Mouse (Mus musculus) thymus, postnatal 0 days (tissue): ENCODE measurements around the gene Map3k5. TPM values are rescaled to one million over a fixed set of nuclear protein-coding genes. Genes with fewer than 3 reads are reported as not detected.

ENCODE experiments used
- DNase-seq: peaks from one replicate; pipeline ENCODE4 v3.0.0-alpha.2; 2015; ENCODE audit warnings: low spot score
- polyA plus RNA-seq: library from polyadenylated mRNA; unstranded; fragments of >200 nt; fragmentation: Nextera tagmentation; extraction: Ambion mirVana; gene quantifications from 2 replicates; pipeline ENCODE4 v1.2.1, GENCODE M21; 2015

Gene Map3k5
- polyA plus RNA-seq, 1 experiment from 2014 or later: 3.3 TPM

DNA sequence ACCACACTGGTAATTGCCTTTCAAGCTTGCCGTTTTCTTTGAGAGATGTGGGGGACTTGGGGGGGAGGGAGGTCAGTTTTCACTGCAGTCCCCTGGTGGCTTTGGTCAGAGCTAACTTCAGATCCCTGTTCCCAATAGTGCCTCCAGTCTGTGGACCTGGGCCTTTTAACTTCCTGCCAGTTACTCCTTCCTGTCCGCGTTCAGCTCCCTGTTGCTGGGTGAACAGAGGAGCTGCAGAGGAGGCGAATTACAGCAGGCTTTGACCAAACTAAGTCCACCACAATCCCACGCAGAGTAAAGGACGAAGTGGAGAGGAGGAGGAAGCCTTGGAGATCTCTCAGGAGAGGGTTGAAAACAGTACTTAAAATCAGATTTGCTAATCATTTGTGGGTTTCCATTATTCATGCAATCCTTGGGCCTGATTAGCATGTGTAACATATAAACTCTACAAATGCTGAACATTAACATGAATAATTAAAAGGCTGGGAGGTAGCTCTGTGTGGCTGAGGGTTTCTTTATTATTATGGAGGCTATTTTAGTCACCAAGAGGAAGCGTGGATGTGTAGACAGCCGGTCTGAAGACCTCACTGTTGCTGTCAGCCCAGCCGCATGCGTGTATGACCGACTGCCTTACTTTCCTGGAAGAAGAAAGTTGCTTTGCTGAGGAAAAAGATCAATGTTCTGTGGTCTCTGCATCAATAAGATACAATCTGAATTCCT lies 247.6 kb downstream of the Map3k5 start:
- DNase-seq: no peak

DNA sequence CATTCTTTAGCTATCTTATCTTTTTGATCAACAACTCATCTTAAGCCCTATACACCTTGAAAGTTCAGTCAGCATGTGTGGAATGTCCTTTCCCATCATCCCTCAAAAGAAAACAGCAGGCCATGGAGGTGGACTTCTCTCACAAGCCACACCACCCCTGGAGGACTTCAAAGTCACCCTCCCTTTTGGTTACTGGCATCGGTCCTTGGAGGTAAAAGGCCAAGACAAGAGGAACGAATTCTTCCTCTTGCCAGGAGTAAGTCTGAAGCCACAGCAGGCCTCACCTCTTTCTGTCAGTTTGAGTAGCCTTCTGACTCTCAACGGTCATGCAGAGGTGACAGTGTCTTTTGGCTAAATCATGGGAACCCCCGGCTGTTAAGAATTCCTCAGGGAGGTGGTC lies 250.1 kb downstream of the Map3k5 start:
- DNase-seq: no peak

DNA sequence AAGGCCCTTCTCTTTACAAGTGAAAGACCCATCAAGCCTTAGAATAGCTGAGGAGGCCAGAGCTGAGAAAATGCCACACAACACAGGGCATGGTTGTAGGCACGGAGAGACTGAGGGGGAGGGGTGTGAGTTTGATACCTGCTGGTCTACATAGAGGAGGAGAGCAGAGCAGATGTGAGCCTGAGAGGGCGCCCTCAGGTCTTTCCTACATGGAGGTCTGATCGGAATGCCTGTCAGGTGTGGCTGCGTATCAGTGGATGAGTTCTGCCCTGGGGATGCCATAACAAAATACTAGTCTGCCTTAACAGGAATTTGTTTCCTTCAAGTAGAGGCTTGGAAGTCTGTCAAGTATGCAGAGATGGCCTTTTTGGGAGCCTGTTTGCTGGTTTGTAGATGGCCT lies 251.0 kb downstream of the Map3k5 start:
- DNase-seq: no peak

DNA sequence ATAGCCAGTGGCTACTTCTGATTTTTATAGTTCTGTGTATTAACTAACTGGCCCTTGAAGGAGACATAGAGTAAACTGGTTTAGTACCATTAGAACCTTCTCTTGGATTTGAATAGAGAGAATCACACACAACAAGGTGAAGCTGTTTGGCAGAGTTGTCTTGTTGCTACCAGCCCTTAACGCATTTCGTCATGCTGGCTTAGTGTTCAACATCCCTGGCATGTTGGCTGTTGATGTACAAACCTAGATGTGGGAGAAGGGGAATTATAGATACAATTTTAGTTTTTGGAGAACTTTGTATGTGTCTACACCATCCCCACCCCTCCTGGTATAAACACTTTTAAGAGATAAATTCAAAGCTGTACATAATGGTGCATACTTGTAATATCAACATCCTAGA lies 251.5 kb downstream of the Map3k5 start:
- DNase-seq: no peak

DNA sequence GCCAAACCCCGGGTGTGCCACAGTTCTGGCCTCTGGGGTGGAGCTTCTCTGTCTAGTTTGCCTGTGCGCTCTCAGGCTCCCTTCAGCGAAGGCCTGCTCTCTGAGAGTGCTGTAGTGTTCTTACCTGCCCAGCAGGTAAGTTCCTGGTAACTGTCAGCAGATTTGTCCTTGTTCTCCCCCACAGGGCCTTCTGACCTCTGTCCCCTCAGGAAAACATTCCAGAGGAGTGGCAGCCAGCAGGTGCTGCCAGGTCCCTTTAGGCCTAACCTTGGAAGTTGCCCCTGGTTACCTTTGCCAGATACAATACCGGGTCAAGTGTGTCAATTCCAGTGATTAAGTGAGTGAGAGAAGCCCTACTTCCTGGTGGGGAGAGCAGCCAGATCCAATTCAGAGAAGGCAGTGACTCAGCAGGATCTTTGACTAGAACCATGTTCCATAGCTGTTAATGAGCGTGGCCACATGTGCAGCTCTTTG lies 252.6 kb downstream of the Map3k5 start:
- no peak for DNase-seq

DNA sequence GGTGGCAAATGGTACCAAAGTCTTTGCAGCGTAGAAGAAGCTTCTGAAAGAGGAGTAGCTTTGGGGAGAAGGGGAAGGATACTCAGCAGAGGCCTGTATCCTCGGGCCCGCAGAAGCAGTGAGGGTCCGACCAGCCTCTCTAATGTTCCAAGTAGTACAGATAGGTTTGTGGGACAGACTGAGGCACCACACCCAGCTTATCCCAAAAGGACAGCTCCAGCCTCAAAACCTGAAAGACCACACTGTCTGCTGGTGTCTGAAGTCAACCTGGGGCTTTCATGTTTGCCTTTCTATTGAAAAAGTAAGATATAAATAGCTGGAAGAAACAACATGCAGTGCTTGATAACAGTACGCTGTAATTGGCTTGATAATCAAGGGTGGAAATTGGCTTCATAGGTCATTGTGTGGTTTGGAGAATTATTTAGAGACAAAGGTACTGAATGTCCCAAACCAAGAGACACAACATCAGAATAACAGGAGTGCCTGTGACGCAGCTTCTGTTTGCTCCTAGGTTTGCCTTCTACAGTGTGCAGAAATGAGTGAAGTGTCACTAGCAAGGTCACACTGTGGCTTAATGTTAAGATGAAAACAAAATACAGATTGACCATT lies 256.0 kb downstream of the Map3k5 start:
- no peak for DNase-seq

Other genes with a start within 250 kb of the Map3k5 start
- 0.60 and 1.1 TPM in 2 replicates for gene Il20ra, start 221.9 kb upstream of the Map3k5 start, polyA plus RNA-seq
- gene Slc35d3, start 83.0 kb upstream of the Map3k5 start, polyA plus RNA-seq: 1.3 and 1.4 TPM in 2 replicates
- 67.6 and 82.6 TPM in 2 replicates for gene Pex7, start 26.8 kb upstream of the Map3k5 start, polyA plus RNA-seq
- gene Map7, start 214.0 kb downstream of the Map3k5 start, polyA plus RNA-seq: 17.5 and 23.9 TPM in 2 replicates